Mouse (Mus musculus) liver, adult 2 months (tissue): ENCODE data around the gene Tfap2a.

Experiments used
- CTCF ChIP-seq: fragments of 200-500 bp; IDR thresholded peaks from 2 replicates; pipeline ENCODE4 v1.5.1; 2011; ENCODE audit warnings: low read depth, low read length, control low read depth
- POLR2A ChIP-seq: fragments of 200-500 bp; IDR thresholded peaks from 2 replicates; pipeline ENCODE4 v1.6.1; 2011; ENCODE audit warnings: low read length, control low read depth; ENCODE audit not compliant: insufficient read depth; ENCODE audit errors: extremely low read depth

- TF ChIP-seq CTCF (no peak), POLR2A (no peak)
These were observed 1.9 kb downstream of the Tfap2a start for GRCm38 (mm10) chr13:40736107-40736780.
